Mouse (Mus musculus): Measurements from ENCODE around the gene Tfr2. TPM values are rescaled to one million over a fixed set of nuclear protein-coding genes. Genes with fewer than 3 reads are reported as not detected.
"Not testable (repeated sequence)": the region's sequence is repeated elsewhere in the genome, so short reads cannot be mapped to it uniquely, and the experiment has no call there.

The Tfr2 gene
- total RNA-seq, 2 experiments from 2014 or later = not detected

DNA sequence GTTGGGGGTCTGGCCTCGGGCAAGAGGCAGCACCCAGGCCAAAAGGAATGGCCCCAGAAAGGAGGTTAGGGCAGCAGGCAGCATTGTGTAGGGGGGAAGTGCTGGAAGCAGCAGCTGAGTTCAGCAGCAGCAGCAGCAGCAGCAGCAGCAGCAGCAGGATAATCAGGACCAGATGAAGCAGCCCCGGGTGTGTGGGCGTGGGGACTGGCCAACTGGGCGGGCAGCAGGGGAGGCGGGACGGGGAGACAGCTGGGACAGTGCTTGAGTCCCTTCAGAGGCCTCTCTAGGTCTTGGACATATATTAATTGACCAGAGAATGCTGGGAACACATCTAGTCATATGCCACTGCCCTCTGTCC, 41.6 kb downstream of the Tfr2 start:
- intact Hi-C loops (cut with DNase I) = no loop called here

GRCm38 (mm10) chr5:137613076-137613475, 43.4 kb downstream of the Tfr2 start:
- intact Hi-C loops (cut with DNase I) = no loop called here
- DNase-seq = no peak

More for the DNA sequence above, 41.6 kb downstream of the Tfr2 start:
- DNase-seq = peak; percentile 65 to 87

GRCm38 (mm10) chr5:137613550-137613949, 43.9 kb downstream of the Tfr2 start, which contains the start of gene Pcolce:
Gene Pcolce (minus strand): TSS chr5:137613784.
- peak; percentile 45 to 46 for DNase-seq
- intact Hi-C loops (cut with DNase I) = no loop called here

DNA sequence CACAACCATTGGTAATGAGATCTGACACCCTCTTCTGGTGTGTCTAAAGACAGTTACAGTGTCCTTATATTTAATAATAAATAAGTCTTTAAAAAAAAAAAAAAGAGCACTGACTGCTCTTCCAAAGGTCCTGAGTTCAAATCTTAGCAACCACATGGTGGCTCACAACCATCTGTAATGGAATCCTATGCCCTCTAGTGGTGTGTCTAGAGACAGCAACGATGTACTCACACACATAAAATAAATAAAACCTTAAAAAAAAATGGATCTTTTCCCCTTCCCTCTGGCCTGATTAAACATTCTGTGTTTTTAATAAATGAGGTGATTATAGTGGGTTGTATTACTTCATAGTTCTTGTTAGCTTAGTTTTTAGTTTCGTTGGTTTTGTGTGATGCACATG, 45.3 kb downstream of the Tfr2 start:
- intact Hi-C loops (cut with DNase I); DNase-seq: not testable (repeated sequence)

DNA sequence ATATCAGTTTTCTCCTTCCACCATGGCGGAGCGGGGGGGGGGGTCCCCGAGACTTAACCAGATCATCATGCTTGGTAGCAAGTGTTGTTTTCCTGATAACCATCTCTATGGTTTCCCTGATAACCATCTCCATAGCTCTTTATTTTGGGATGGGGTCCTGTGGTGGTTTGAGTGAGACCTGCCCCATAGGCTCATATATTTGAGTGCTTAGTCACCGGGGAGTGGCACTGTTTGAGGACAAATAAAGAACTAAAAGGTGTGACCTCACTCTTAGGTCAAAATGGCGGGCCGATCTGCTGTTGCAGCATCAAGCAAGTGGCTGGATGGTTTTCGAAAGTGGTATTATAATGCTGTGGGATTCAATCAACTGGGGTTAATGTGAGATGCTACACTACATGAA, 45.7 kb downstream of the Tfr2 start:
- intact Hi-C loops (cut with DNase I) = no loop called here
- no peak for DNase-seq

- no peak for DNase-seq
- intact Hi-C loops (cut with DNase I) = no loop called here
Observed at GRCm38 (mm10) chr5:137623937-137624530, 54.4 kb downstream of the Tfr2 start.

GRCm38 (mm10) chr5:137627991-137628390, 58.4 kb downstream of the Tfr2 start:
- DNase-seq = no peak
- intact Hi-C loops (cut with DNase I) = no loop called here

GRCm38 (mm10) chr5:137628498-137629305, 59.1 kb downstream of the Tfr2 start, which contains the start of the genes Fbxo24, Lrch4 and Gm20605:
Gene Fbxo24 (minus strand): TSS chr5:137629002.
Gene Lrch4 (plus strand): TSS chr5:137629121.
Gene Gm20605 (plus strand): TSS chr5:137629175.
- DNase-seq = peak; percentile 96 to 98

GRCm38 (mm10) chr5:137629306-137629721, 59.7 kb downstream of the Tfr2 start:
- no peak for DNase-seq
- intact Hi-C loops (cut with DNase I) = no loop called here

More at GRCm38 (mm10) chr5:137628498-137629305, 59.1 kb downstream of the Tfr2 start, which contains the start of the genes Fbxo24, Lrch4 and Gm20605:
- intact Hi-C loops (cut with DNase I) = no loop called here

- intact Hi-C loops (cut with DNase I) = no loop called here
Observed at GRCm38 (mm10) chr5:137629906-137630545, 60.4 kb downstream of the Tfr2 start.

GRCm38 (mm10) chr5:137630602-137631001, 61.0 kb downstream of the Tfr2 start:
- intact Hi-C loops (cut with DNase I) = no loop called here
- no peak for DNase-seq

More at GRCm38 (mm10) chr5:137629906-137630545, 60.4 kb downstream of the Tfr2 start:
- DNase-seq = no peak

DNA sequence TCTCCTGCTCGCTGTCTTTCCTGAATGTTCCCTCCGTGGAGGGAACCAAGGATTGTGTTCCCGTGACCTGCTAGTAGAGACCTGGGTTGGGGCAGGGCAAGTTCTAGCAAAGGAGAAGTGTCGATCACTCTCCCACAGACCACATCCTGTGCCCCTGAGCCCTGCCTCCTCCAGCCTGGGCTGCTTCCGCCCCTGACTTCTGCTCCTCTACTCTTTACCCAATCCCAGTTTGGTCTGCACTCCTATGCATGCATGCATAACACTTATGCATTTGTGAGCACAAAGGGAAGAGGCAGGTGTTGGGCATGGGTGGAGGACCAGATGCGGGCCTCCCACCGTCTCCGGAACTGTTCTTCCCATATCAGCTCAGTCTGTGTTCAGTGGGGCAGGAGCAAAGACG, 61.5 kb downstream of the Tfr2 start:
- intact Hi-C loops (cut with DNase I) = no loop called here
- no peak for DNase-seq

DNA sequence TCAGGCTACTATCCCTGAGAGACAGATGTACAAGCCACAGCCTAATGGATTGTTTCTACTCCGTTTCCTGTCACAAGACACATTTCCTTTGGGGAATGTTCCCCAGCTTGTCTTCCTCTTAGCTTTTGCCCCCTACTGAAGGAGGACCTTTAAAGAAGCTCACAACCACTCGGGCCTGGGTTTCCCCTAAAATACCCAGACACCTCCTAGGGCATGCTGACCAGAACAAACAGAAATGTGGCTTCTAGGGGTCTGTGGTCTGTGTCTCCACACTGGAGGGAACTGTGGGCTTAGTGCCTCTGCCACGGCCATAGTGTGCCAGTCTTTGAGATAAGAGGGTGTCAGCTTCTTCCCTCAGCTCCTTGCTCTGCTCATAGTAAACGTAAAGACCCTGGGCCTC, 62.0 kb downstream of the Tfr2 start:
- no peak for DNase-seq
- intact Hi-C loops (cut with DNase I) = no loop called here

GRCm38 (mm10) chr5:137633397-137634084, 63.9 kb downstream of the Tfr2 start:
- no peak for DNase-seq
- intact Hi-C loops (cut with DNase I) = no loop called here

Small RNA genes lying within 50 kb of the gene (microRNA-seq; reads per million reads assigned to microRNA genes)
- gene Mir6418 = 0 reads per million in 2 experiments

Other genes starting within 250 kb of the Tfr2 start
- 1 to 10 TPM; 2.4 to 2.5 TPM for gene Slc12a9, start 236.2 kb upstream of the Tfr2 start, total RNA-seq (2021)
- 10 to 100 TPM; 12.1 to 13.4 TPM for gene Ephb4, start 219.7 kb upstream of the Tfr2 start, total RNA-seq (2021)
- gene Zan, start 92.8 kb upstream of the Tfr2 start, total RNA-seq (2021) = under 1 TPM; 0.02 to 0.03 TPM
- 1 to 10 TPM; 8.6 to 9.9 TPM for gene Pop7, start 67.3 kb upstream of the Tfr2 start, total RNA-seq (2021)
- gene Gigyf1, start 51.3 kb upstream of the Tfr2 start, total RNA-seq (2021) = 10 to 100 TPM; 17.4 to 23.4 TPM
- not detected for gene Epo, start 36.6 kb upstream of the Tfr2 start, total RNA-seq (2021)
- gene Gnb2, start 36.3 kb upstream of the Tfr2 start, total RNA-seq (2021) = 100 to 1,000 TPM; 107 to 129 TPM
- not detected for gene Actl6b, start 16.3 kb upstream of the Tfr2 start, total RNA-seq (2021)
- gene Mospd3, start 31.2 kb downstream of the Tfr2 start, total RNA-seq (2021) = 10 to 100 TPM in 1 of 2 experiments, 1 to 10 TPM in 1; 9.6 to 13.7 TPM
- 10 to 100 TPM; 57.1 to 66.1 TPM for gene Pcolce, start 43.9 kb downstream of the Tfr2 start, total RNA-seq (2021)
- gene Fbxo24, start 59.2 kb downstream of the Tfr2 start, total RNA-seq (2021) = not detected
- 10 to 100 TPM; 13.6 to 13.8 TPM for gene Lrch4, start 59.3 kb downstream of the Tfr2 start, total RNA-seq (2021)
- 1 to 10 TPM; 2.0 to 2.9 TPM for gene Gm20605, start 59.3 kb downstream of the Tfr2 start, total RNA-seq (2021)
- gene Sap25, start 71.5 kb downstream of the Tfr2 start, total RNA-seq (2021) = 1 to 10 TPM; 2.3 to 2.7 TPM
- gene Irs3, start 75.9 kb downstream of the Tfr2 start, total RNA-seq (2021) = under 1 TPM; 0.47 to 0.48 TPM
- gene Agfg2, start 114.9 kb downstream of the Tfr2 start, total RNA-seq (2021) = 1 to 10 TPM; 3.8 to 4.6 TPM
- under 1 TPM; 0.20 to 0.28 TPM for gene Nyap1, start 171.8 kb downstream of the Tfr2 start, total RNA-seq (2021)
- gene Tsc22d4, start 175.9 kb downstream of the Tfr2 start, total RNA-seq (2021) = 10 to 100 TPM; 52.2 to 55.6 TPM
- 1 to 10 TPM; 5.6 to 7.9 TPM for gene Ppp1r35, start 209.0 kb downstream of the Tfr2 start, total RNA-seq (2021)
- 10 to 100 TPM; 20.8 to 25.2 TPM for gene Mepce, start 217.8 kb downstream of the Tfr2 start, total RNA-seq (2021)
- under 1 TPM in 1 of 2 experiments, not detected in 1; 0.17 TPM for gene Zcwpw1, start 218.0 kb downstream of the Tfr2 start, total RNA-seq (2021)

Data from gastrocnemius, postnatal 36 days (tissue).